Mouse (Mus musculus) bone marrow macrophage, adult 2 months (primary cell): Measurements from ENCODE around the gene Ltbp2.

Experiments
- CTCF ChIP-seq: IDR thresholded peaks from 2 replicates; pipeline ENCODE4 v1.5.1; 2012; ENCODE audit warnings: low read depth, mild to moderate bottlenecking, low read length, moderate library complexity
- POLR2A ChIP-seq: IDR thresholded peaks from 2 replicates; pipeline ENCODE4 v1.6.1; 2012; ENCODE audit warnings: mild to moderate bottlenecking, low read depth, low read length, borderline replicate concordance

GRCm38 (mm10) chr12:84880091-84880490, 3.8 kb upstream of the Ltbp2 start:
- TF ChIP-seq CTCF (no peak), POLR2A (no peak)
